Mouse (Mus musculus) midbrain, embryonic 14.5 days (tissue): ENCODE measurements around the gene Hsdl1. TPM values are rescaled to one million over a fixed set of nuclear protein-coding genes. Genes with fewer than 3 reads are reported as not detected.

Experiments used
- polyA plus RNA-seq: library from polyadenylated mRNA; unstranded; fragments of >200 nt; fragmentation: Nextera tagmentation; extraction: Ambion mirVana; gene quantifications from 2 replicates; pipeline ENCODE4 v1.2.1, GENCODE M21; 2014

Hsdl1 gene
- polyA plus RNA-seq, 1 experiment from 2014 or later = 204 TPM

Other genes starting within 250 kb of the Hsdl1 start
- 693 and 850 TPM in 2 replicates for gene Hsbp1, start 230.7 kb downstream of the Hsdl1 start, polyA plus RNA-seq
- 17.6 and 19.4 TPM in 2 replicates for gene Mlycd, start 180.3 kb downstream of the Hsdl1 start, polyA plus RNA-seq
- 0.26 TPM in 1 of 2 replicates, not detected in the other for gene Osgin1, start 141.1 kb downstream of the Hsdl1 start, polyA plus RNA-seq
- 45.7 and 56.4 TPM in 2 replicates for gene Necab2, start 128.5 kb downstream of the Hsdl1 start, polyA plus RNA-seq
- not detected in 2 replicates for gene Slc38a8, start 73.5 kb downstream of the Hsdl1 start, polyA plus RNA-seq
- gene Mbtps1, start 16.4 kb downstream of the Hsdl1 start, polyA plus RNA-seq = 40.4 and 59.5 TPM in 2 replicates
- gene Dnaaf1, start 52 bp upstream of the Hsdl1 start, polyA plus RNA-seq = 0.13 and 0.23 TPM in 2 replicates
- gene Taf1c, start 30.0 kb upstream of the Hsdl1 start, polyA plus RNA-seq = 14.6 and 16.6 TPM in 2 replicates
- gene Adad2, start 37.6 kb upstream of the Hsdl1 start, polyA plus RNA-seq = 0.21 and 0.32 TPM in 2 replicates
- gene Kcng4, start 60.5 kb upstream of the Hsdl1 start, polyA plus RNA-seq = 0.15 and 0.55 TPM in 2 replicates
- 2.3 and 3.4 TPM in 2 replicates for gene Wfdc1, start 91.2 kb upstream of the Hsdl1 start, polyA plus RNA-seq
- gene Atp2c2, start 124.8 kb upstream of the Hsdl1 start, polyA plus RNA-seq = 0.08 and 0.11 TPM in 2 replicates
- 5.8 and 6.3 TPM in 2 replicates for gene Tldc1, start 203.2 kb upstream of the Hsdl1 start, polyA plus RNA-seq